In genomic region chr13:105446239-105446638, GRCm38 (mm10) we compare ENCODE assay signal across 20 mouse cellular contexts. TPM values are rescaled to one million over a fixed set of nuclear protein-coding genes. Genes with fewer than 3 reads are reported as not detected.
DNase-seq lines count a peak whose midpoint lies in the region; ATAC-seq and TF ChIP-seq lines count a peak whose summit lies in the region.
"Had no signal": no experiment of that assay in that cellular context is flagged by ENCODE, and none has a peak within 500 bp of the region (broad histone marks: within the 10 kb centered on the region; RNA-seq: fewer than 3 reads in every experiment).

No protein-coding gene starts in this region.

- no peaks in the 10 kb centered on the region for H3K36me3 ChIP-seq in midbrain, postnatal 0 days (ENCODE audit: insufficient read depth, low read length)
- no peaks in the 10 kb centered on the region for H3K36me3 ChIP-seq in intestine, embryonic 15.5 days
- H3K36me3 ChIP-seq: lung, embryonic 15.5 days had no signal

- ATAC-seq in midbrain, postnatal 0 days (ENCODE audit: low FRiP score), result no peak
- no peak for ATAC-seq in intestine, embryonic 15.5 days

- intact Hi-C loops in left cerebral cortex, adult 2 months (cut with DNase I), result loop anchor here (10.0 kb wide), 2 partner anchors 719 to 1439 kb away; no protein-coding TSS in a partner anchor

- peaks cover 15% of the 10 kb centered on the region for H3K27me3 ChIP-seq in midbrain, postnatal 0 days (ENCODE audit: insufficient read depth, low read length)
- peaks cover 31% of the 10 kb centered on the region for H3K27me3 ChIP-seq in intestine, embryonic 15.5 days (replicated peaks)

- H3K4me3 ChIP-seq in left cerebral cortex, adult 2 months, result peak overlapping the region; percentile 32
- H3K4me3 ChIP-seq in midbrain, postnatal 0 days (ENCODE audit: low read depth, low read length), result peak overlapping the region; percentile 18
- H3K4me3 ChIP-seq in intestine, embryonic 15.5 days (replicated peaks), result no peak overlapping the region
- H3K4me3 ChIP-seq: lung, embryonic 15.5 days had no signal

- 9% methylated on average over 4 of the region's 4 CpGs for WGBS in midbrain, postnatal 0 days
- 4% methylated on average over 4 of the region's 4 CpGs for WGBS in intestine, embryonic 15.5 days

- no peak overlapping the region for H3K9ac ChIP-seq in midbrain, postnatal 0 days (replicated peaks; ENCODE audit: low read length, poor library complexity, severe bottlenecking)
- no peak overlapping the region for H3K9ac ChIP-seq in intestine, embryonic 15.5 days
- H3K9ac ChIP-seq: liver, embryonic 14.5 days; lung, embryonic 15.5 days had no signal

- DNase-seq in frontal cortex, postnatal 36 days (ENCODE audit: low spot score in 2 of 2), result peak; percentile 3 to 4
- DNase-seq in frontal cortex, postnatal 25 days (ENCODE audit: low spot score in 2 of 2), result no peak
- no peak for DNase-seq in left cerebral cortex, adult 2 months (ENCODE audit: extremely low spot score in 1 of 2, low spot score in 2 of 2)
- no peak for DNase-seq in left cerebral cortex, adult 8-10 months (ENCODE audit: low spot score in 2 of 2)
- DNase-seq in brain, adult 2 months (ENCODE audit: low read depth, low spot score), result peak; percentile 13
- DNase-seq in midbrain, postnatal 0 days (ENCODE audit: low spot score), result no peak
- DNase-seq: adrenal gland, adult 2 months; cerebellum, adult 11 months; embryo, embryonic 11 days; gastrocnemius, postnatal 25 days; kidney, adult 2 months; kidney, postnatal 14 days; lung, postnatal 4 days; right cerebral cortex, postnatal 4 days had no signal

- H3K27ac ChIP-seq in left cerebral cortex, adult 2 months, result no peak overlapping the region
- H3K27ac ChIP-seq in midbrain, postnatal 0 days (ENCODE audit: low read depth, low read length), result no peak overlapping the region
- no peak overlapping the region for H3K27ac ChIP-seq in intestine, embryonic 15.5 days
- H3K27ac ChIP-seq: liver, embryonic 14.5 days; lung, embryonic 15.5 days had no signal

- H3K4me2 ChIP-seq in midbrain, postnatal 0 days (ENCODE audit: low read depth, low read length, poor library complexity, severe bottlenecking), result peak overlapping the region; percentile 34
- H3K4me2 ChIP-seq in intestine, embryonic 15.5 days (replicated peaks), result no peak overlapping the region
- H3K4me2 ChIP-seq: lung, embryonic 15.5 days had no signal

- no peaks in the 10 kb centered on the region for H3K9me3 ChIP-seq in midbrain, postnatal 0 days (ENCODE audit: low read length)
- H3K9me3 ChIP-seq in intestine, embryonic 15.5 days, result no peaks in the 10 kb centered on the region
- H3K9me3 ChIP-seq: lung, embryonic 15.5 days had no signal

- peak; percentile 22 for TF ChIP-seq CTCF in left cerebral cortex, adult 2 months (IDR thresholded peaks at IDR 0.05)
- peak; percentile 50 for TF ChIP-seq CTCF in midbrain, postnatal 0 days (IDR thresholded peaks at IDR 0.05)

- H3K4me1 ChIP-seq in midbrain, postnatal 0 days (ENCODE audit: insufficient read depth, low read length), result peaks cover 4% of the 10 kb centered on the region; the same call in 1 of the 2 replicates
- H3K4me1 ChIP-seq in intestine, embryonic 15.5 days (replicated peaks), result 0 out of 2 replicates have a peak, but pooled peaks cover 2% of the 10 kb centered on the region
- H3K4me1 ChIP-seq: lung, embryonic 15.5 days had no signal

RNA-seq across cellular contexts. Expression of gene Htr1a, which starts 2.8 kb away (rescaled TPM):
- total RNA-seq in left cerebral cortex, adult 2 months (2021), result 10 to 100 TPM; 11.6 to 11.7 TPM
- 10 to 100 TPM; 11.6 to 14.4 (median 12.4) TPM for total RNA-seq in left cerebral cortex, adult 8-10 months (2022)
- 9.7 and 10.1 TPM in 2 replicates for total RNA-seq in midbrain, postnatal 0 days (2014; rRNA removed)
- polyA plus RNA-seq in midbrain, postnatal 0 days (2015; fragmentation: Nextera tagmentation; extraction: Ambion mirVana), result 4.5 and 5.0 TPM in 2 replicates
- polyA plus RNA-seq in intestine, embryonic 15.5 days (2015; fragmentation: Nextera tagmentation; extraction: Ambion mirVana), result 0.04 TPM in 1 of 2 replicates, not detected in the other
- total RNA-seq: adrenal gland, adult 2 months; gastrocnemius, postnatal 25 days; heart, adult 8-10 months had no signal
- polyA plus RNA-seq: adrenal gland, adult 2 months; C2C12; heart, embryonic 16.5 days; kidney, adult 2 months; liver, embryonic 14.5 days; lung, embryonic 15.5 days had no signal

Comparison
In these comparisons a context has a peak if more than half of its experiments do, and no peak if none do; other contexts are left out.
1. DNase-seq: peak in frontal cortex, postnatal 36 days (2 of 2) and brain, adult 2 months (single experiment); none in frontal cortex, postnatal 25 days (0 of 2), left cerebral cortex, adult 2 months (0 of 2), left cerebral cortex, adult 8-10 months (0 of 2) and midbrain, postnatal 0 days (single experiment).